Mouse (Mus musculus): ENCODE data around the gene Glp2r. TPM values are rescaled to one million over a fixed set of nuclear protein-coding genes. Genes with fewer than 3 reads are reported as not detected.

Gene Glp2r
- polyA plus RNA-seq, 1 experiment = not detected

DNA sequence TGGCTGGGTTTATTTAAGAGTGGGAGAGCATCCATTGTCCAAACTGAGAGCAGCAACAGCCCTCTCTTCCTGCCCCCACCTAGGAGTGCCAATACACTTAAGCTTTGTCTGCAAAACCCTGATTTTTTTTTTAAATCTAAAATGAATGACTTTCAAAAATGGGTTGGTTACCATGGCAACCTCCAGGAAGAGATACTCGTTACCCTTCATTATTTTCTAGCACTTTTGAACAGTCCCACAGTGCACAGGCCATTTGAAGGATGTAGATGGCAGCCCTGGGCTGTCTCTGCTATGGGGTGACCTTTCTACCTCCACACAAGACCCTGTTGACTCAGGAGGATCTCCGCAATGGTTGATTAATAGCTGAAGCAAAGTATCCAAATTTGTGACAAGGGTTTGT, 84.8 kb downstream of the Glp2r start:
- no peak overlapping the region for H3K27ac ChIP-seq (replicated peaks; ENCODE audit: low read depth, low read length)
- no peaks in the 10 kb centered on the region for H3K4me1 ChIP-seq (ENCODE audit: control insufficient read depth, insufficient read depth, insufficient read length, low read length)
- H3K4me3 ChIP-seq (ENCODE audit: insufficient read depth, low read depth, low read length) = no peak overlapping the region

DNA sequence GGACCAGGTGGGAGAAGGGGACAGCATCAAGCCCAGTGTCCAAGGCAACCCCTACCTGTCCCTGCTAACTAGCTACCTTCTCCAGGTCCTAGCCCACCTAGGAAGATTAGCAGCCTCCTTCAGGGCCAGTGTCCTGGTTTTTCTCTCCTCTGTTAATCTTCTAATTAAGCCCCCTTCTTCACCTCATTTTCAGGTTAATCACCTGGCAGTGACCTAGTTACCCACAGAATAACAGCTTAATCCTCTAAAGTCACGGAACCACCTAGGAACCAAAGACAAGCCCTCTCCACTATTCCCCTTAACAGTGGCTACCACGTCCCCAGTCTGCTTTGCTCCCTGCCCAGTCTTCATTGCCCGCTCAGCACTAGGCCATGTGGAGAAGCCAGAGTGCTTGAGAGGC, 89.1 kb downstream of the Glp2r start:
- H3K4me3 ChIP-seq (ENCODE audit: insufficient read depth, low read depth, low read length) = no peak overlapping the region
- H3K4me1 ChIP-seq (ENCODE audit: control insufficient read depth, insufficient read depth, insufficient read length, low read length) = no peaks in the 10 kb centered on the region
- no peak overlapping the region for H3K27ac ChIP-seq (replicated peaks; ENCODE audit: low read depth, low read length)

DNA sequence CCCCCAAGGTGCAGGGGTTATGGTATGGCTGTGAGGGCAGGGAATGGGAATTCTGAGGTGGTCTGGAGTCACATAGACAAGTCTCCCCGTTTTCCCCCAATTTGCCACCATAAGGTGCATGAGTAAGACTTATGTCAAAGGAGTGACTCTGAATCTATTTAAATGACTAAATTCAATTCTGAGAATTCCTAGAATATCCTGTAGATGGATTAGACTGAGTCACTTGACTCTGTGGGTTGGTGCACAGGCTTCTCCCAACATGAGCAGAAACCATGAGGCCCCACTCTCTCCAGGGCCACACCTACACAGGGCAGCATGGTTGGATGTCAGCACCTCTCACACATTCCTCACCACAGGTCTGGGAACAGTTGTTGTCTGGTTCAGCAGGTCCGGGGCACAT, 91.0 kb downstream of the Glp2r start:
- Histone ChIP-seq H3K4me3 (ENCODE audit: insufficient read depth, low read depth, low read length) (no peak overlapping the region), H3K27ac (replicated peaks; ENCODE audit: low read depth, low read length) (no peak overlapping the region), H3K4me1 (ENCODE audit: control insufficient read depth, insufficient read depth, insufficient read length, low read length) (no peaks in the 10 kb centered on the region)

DNA sequence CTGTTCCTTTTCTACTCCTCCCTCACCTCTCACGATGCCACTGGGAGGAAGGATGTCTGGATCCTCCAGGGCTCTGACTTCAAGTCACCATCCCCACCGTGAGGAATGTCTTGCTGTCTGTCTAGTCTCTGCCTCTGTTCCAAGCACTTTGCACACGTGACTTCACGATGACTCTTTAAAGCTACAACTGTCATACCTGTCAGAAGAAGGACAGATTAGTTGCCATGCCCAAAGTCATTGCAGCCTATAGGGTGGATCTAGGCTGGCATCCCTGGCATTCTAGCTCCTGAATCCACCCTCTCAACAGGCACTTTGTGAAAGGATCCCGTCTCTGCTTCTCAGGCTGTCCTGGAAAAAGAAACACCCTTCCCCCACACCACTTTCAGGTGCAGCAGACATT, 91.7 kb downstream of the Glp2r start:
- H3K4me3 ChIP-seq (ENCODE audit: insufficient read depth, low read depth, low read length) = no peak overlapping the region
- no peaks in the 10 kb centered on the region for H3K4me1 ChIP-seq (ENCODE audit: control insufficient read depth, insufficient read depth, insufficient read length, low read length)
- no peak overlapping the region for H3K27ac ChIP-seq (replicated peaks; ENCODE audit: low read depth, low read length)

DNA sequence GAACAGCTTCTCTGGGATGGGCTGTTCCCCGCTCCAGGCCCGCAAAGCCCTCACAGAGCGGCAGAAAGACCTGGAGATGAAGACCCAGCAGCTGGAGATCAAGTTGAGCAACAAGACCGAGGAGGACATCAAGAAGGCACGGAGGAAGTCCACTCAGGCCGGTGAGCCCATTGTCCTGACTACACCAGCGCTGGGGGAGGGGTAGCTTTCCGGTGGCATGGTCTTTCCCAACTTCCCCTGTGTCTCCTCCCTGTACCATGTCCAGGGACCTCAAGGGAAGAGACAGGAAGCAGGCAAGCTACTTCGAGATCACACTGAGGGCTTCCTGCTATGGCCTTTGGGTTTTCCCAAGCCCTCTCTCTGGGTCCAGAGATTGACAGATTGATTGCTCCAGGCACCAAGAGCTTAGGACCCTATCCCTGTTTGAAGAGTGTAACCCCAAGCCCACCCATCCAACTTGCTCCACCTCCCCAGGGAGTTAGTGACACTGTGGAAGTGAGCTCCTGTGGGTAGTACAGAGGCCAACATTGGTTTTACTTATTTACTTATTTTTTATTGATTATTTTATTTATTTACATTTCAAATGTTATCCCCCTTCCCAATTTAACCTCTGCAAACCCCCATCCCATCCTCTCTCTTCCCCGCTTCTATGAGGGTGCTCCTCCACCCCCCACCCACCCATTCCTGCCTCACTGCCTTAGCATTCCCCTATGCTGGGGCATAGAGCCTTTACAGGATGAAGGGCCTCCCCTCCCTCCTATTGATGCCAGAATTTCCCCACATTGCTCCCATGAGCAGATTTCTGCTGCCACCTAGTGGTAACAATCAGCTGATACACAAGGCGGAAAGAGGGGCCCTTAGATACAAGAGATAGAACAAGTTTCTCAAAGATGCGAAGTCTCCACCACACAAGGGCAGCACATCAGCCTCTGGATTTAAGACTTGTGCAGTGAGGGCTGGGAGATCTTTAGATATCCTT, 95.1 kb downstream of the Glp2r start:
- Histone ChIP-seq H3K27ac (replicated peaks; ENCODE audit: low read depth, low read length) (no peak overlapping the region), H3K4me1 (ENCODE audit: control insufficient read depth, insufficient read depth, insufficient read length, low read length) (no peaks in the 10 kb centered on the region)

DNA sequence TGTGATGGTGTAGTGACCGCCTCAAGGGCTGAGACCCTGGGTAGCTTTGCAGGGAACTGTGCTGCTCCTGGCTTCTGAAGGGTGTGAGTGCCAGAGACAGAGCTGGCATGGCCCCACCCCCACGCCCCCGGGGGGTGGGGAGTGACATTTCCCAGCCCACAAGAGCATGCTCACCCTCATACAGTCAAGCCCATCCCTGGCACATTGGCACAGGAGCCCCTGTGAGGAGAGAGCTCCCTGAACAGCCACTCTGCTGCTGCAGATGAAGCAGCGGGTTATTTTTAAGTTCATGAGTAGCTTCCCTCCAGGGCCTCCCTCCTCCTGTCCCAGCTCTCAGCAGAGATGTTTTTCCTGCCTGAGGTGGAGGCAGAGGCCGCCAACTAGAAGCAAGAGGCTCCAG, 98.8 kb downstream of the Glp2r start:
- no peaks in the 10 kb centered on the region; the same call in 1 of the 2 replicates for H3K4me1 ChIP-seq (ENCODE audit: control insufficient read depth, insufficient read depth, insufficient read length, low read length)
- H3K4me3 ChIP-seq (ENCODE audit: insufficient read depth, low read depth, low read length) = no peak overlapping the region
- H3K27ac ChIP-seq (replicated peaks; ENCODE audit: low read depth, low read length) = no peak overlapping the region

More for the DNA sequence above, 95.1 kb downstream of the Glp2r start:
- no peak overlapping the region for H3K4me3 ChIP-seq (ENCODE audit: insufficient read depth, low read depth, low read length)

DNA sequence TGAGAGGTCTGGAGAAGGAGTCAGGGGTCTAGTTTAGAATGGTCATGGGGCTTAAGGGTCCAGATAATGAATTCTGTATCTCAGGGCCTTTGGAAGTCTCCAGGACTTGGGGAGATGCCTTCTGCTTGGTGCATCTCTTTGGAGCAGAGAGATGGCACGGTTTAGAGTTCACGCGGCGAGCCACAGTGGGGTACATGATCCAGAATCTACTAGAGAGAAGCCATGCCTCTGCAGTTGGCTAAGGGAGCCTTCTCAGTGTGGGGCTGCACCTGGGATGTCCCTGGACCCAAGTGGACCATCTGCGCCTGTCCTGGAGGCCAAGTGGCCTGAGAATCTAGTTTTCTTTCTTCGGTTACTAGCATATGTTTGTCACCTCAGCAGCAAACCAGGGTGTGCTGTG, 100.9 kb downstream of the Glp2r start:
- no peak overlapping the region for H3K4me3 ChIP-seq (ENCODE audit: insufficient read depth, low read depth, low read length)
- H3K27ac ChIP-seq (replicated peaks; ENCODE audit: low read depth, low read length) = no peak overlapping the region
- no peaks in the 10 kb centered on the region; the same call in 1 of the 2 replicates for H3K4me1 ChIP-seq (ENCODE audit: control insufficient read depth, insufficient read depth, insufficient read length, low read length)

DNA sequence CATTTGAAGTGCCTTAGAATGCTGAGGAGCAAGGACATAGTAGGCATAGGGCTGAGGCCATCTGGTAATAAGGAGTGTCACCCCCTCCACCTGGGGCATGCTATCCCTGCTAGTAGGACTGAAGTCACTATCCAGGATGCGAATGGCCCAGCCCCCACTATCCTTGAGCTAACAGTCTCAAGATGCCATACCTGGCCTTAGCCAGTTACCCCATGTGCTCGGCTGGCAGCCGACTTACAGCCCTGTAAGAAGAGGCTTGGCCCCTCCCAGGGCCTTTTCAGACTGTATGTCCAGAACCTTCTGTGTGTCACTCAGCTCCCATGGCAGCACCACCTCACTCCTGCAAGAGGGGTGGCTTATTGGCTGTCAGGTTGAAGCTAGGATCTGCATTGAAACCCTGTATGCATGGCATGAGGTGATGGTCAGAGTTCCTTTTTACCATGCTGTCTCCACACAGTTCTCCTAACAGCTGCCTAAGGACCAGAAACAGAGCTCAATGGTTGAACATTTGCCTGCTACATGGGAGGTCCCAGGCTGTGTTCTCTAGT, 102.4 kb downstream of the Glp2r start:
- Histone ChIP-seq H3K27ac (replicated peaks; ENCODE audit: low read depth, low read length) (no peak overlapping the region), H3K4me1 (ENCODE audit: control insufficient read depth, insufficient read depth, insufficient read length, low read length) (no peaks in the 10 kb centered on the region; the same call in 1 of the 2 replicates), H3K4me3 (ENCODE audit: insufficient read depth, low read depth, low read length) (no peak overlapping the region)

DNA sequence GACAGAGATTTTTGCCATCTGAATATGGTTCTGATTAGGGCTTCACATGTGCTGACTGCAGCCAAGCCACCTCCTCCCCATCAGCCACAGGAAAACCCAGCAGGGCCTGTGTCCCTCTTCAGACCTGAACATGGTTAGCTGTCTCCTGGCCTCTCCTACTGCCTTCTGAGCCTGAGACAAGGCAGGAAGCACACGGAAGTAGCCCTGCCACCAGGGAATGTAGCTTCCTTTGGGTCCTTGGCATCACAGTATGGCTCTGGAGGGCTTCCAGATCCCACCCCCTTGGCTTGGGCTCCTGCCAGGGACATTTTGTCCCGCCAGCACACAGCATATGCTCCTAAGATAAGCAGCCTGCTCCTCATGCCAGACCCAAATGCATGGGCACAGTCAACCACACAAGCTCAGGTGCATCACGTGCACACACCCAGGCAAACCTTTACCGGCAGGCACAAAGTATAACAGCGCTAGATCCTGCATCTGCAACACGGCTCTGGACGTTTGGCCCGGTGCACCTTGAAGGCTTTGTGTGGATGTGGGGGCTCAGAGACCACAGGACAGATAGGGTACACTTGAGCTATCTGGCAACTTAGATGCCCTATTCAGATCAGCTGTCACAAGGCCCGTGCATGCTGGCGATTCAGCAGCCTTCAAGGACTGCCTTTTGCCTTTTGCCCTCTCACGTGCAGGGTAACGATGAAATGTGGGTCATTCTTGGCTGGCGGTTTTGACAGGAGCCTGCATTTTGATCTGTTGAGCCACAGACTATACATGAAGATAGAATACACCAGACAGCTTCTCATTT, 103.2 kb downstream of the Glp2r start:
- H3K4me1 ChIP-seq (ENCODE audit: control insufficient read depth, insufficient read depth, insufficient read length, low read length) = no peaks in the 10 kb centered on the region; the same call in 1 of the 2 replicates
- no peak overlapping the region for H3K4me3 ChIP-seq (ENCODE audit: insufficient read depth, low read depth, low read length)
- no peak overlapping the region for H3K27ac ChIP-seq (replicated peaks; ENCODE audit: low read depth, low read length)

DNA sequence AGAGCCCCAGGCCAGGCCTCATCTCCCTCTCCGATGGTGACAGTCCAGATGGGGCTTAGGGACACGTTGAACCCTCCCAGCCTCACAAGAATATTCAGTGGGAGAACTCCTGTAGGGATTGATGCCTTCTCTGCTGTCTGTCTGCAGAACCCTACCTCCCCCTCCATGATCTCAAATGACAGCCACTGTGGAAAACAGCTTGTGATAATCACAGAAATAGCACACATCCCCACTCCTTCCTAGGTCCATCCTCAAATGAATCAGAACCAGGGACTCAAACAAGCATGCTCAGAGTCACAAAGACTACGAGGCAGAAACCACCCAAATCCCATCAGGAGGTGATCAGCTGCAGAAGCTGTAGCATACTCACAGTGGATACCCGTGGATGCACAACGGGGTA, 104.8 kb downstream of the Glp2r start:
- Histone ChIP-seq H3K4me3 (ENCODE audit: insufficient read depth, low read depth, low read length) (no peak overlapping the region), H3K27ac (replicated peaks; ENCODE audit: low read depth, low read length) (no peak overlapping the region), H3K4me1 (ENCODE audit: control insufficient read depth, insufficient read depth, insufficient read length, low read length) (no peaks in the 10 kb centered on the region; the same call in 1 of the 2 replicates)

DNA sequence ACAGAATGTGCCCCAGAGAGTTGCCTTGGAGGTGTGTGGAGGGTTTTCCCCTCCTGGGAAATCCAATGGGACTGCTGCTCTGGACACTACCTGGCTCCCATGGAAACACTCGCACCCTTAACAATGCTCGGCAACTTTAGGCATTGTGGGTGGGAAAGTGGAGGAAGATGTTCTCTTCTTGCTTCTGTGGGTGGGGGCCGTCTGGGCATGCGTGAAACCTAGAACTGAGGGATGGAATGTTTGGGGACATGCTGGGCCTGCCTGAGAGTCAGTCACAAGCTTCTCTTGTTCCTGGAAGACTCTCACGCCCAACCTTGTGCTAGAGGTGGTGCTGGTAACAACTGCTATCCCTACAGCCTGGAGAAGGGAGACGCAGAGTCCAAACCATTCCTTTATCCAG, 106.0 kb downstream of the Glp2r start:
- Histone ChIP-seq H3K4me3 (ENCODE audit: insufficient read depth, low read depth, low read length) (no peak overlapping the region), H3K4me1 (ENCODE audit: control insufficient read depth, insufficient read depth, insufficient read length, low read length) (no peaks in the 10 kb centered on the region; the same call in 1 of the 2 replicates), H3K27ac (replicated peaks; ENCODE audit: low read depth, low read length) (no peak overlapping the region)

DNA sequence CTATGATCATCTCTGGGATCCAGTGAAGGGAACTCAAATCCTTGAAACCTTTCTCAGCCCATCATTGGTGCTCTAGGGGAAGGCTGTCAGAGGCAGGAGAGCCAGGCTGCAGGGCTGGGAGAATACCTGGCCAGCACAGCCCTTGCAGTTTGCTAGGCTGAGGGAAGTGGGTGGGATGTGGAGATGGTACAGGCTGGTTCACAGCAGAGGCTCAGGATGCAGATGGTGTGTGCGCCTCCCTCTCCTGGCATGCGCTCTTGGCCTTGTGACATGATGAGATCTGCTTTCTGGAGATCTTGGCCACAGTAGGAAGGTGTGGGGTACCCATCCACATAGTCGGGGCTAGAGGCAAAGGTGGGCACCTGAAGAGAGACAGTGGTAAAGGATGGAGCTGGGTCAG, 106.7 kb downstream of the Glp2r start:
- Histone ChIP-seq H3K27ac (replicated peaks; ENCODE audit: low read depth, low read length) (no peak overlapping the region), H3K4me3 (ENCODE audit: insufficient read depth, low read depth, low read length) (no peak overlapping the region)

DNA sequence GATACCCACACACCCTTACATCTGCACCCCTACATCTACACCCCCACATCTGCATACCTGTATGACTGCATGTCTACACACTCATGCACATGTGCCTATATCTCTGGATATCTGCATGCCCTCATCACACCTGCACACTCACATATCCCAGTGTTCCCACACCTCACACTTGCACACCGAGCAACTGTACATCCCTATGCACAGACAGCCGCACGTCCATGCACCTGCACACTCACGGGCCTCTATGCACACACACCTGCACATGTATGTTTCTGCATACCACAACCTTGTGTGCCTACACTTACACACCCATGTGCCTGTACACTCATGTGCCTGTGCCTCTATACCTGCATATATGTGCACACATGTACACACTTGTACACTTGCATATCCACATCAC, 107.5 kb downstream of the Glp2r start:
- Histone ChIP-seq H3K4me1 (ENCODE audit: control insufficient read depth, insufficient read depth, insufficient read length, low read length) (no peaks in the 10 kb centered on the region; the same call in 1 of the 2 replicates), H3K4me3 (ENCODE audit: insufficient read depth, low read depth, low read length) (no peak overlapping the region), H3K27ac (replicated peaks; ENCODE audit: low read depth, low read length) (no peak overlapping the region)

More for the DNA sequence above, 106.7 kb downstream of the Glp2r start:
- no peaks in the 10 kb centered on the region; the same call in 1 of the 2 replicates for H3K4me1 ChIP-seq (ENCODE audit: control insufficient read depth, insufficient read depth, insufficient read length, low read length)

DNA sequence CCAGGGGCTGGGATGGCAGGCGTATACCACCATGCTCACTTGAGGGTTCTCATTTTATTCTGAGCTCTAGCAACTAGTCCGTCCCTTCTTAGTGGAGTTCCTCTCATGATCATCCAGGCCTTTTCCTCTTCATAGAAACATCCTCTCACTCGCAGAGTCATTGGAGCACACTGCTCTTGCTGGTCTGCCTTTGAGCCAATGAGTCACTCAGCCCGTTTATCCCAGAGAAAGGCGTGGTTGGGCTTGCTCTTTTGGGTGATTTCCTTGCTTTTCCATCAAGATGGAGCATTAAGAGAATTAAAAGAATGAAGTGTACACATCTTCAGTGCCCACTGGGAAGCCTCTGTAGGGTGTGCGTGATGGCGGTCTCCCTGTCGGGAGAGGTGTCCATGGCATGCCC, 109.5 kb downstream of the Glp2r start:
- Histone ChIP-seq H3K27ac (replicated peaks; ENCODE audit: low read depth, low read length) (no peak overlapping the region), H3K4me3 (ENCODE audit: insufficient read depth, low read depth, low read length) (no peak overlapping the region), H3K4me1 (ENCODE audit: control insufficient read depth, insufficient read depth, insufficient read length, low read length) (no peaks in the 10 kb centered on the region)

Measured in brown adipose tissue, adult 24 weeks (tissue).